Mouse (Mus musculus): ENCODE results near the gene Polr2b. TPM values are rescaled to one million over a fixed set of nuclear protein-coding genes. Genes with fewer than 3 reads are reported as not detected.

Polr2b gene
- 46.0 and 49.1 TPM in 2 replicates for polyA plus RNA-seq (2016; fragmentation: Nextera tagmentation; extraction: Ambion mirVana)

GRCm38 (mm10) chr5:77309924-77310772 is at the start of gene Polr2b, which contains the start of gene Noa1:
Gene Polr2b, plus strand, starts transcription at chr5:77310147.
Gene Noa1, minus strand, starts transcription at chr5:77310084.
- ATAC-seq, result peak; percentile 93
- under 1% methylated on average over 84 of the region's 85 CpGs for WGBS (ENCODE audit: insufficient replicate concordance)

GRCm38 (mm10) chr5:77261137-77261536 is 48.8 kb upstream of the Polr2b start:
- H3K4me2 ChIP-seq, result no peak overlapping the region
- WGBS (ENCODE audit: insufficient replicate concordance), result 39% methylated on average over 4 of the region's 4 CpGs
- no peaks in the 10 kb centered on the region for H3K36me3 ChIP-seq
- no peaks in the 10 kb centered on the region for H3K27me3 ChIP-seq (replicated peaks)
- no peaks in the 10 kb centered on the region for H3K9me3 ChIP-seq (replicated peaks)
- ATAC-seq, result no peak
- H3K4me3 ChIP-seq, result no peak overlapping the region
- H3K4me1 ChIP-seq, result peaks cover 10% of the 10 kb centered on the region
- H3K27ac ChIP-seq, result no peak overlapping the region
- no peak overlapping the region for H3K9ac ChIP-seq

More at GRCm38 (mm10) chr5:77309924-77310772, at the start of gene Polr2b, which contains the start of gene Noa1:
- H3K27me3 ChIP-seq (replicated peaks), result no peaks in the 10 kb centered on the region
- peak within 1 kb of the TSS; percentile 83 for H3K9ac ChIP-seq
- H3K36me3 ChIP-seq, result peaks cover 52% of the 10 kb centered on the region
- H3K4me1 ChIP-seq, result peaks cover 39% of the 10 kb centered on the region
- H3K4me3 ChIP-seq, result peak within 1 kb of the TSS; percentile 85
- H3K27ac ChIP-seq, result peak within 1 kb of the TSS; percentile 90
- no peaks in the 10 kb centered on the region for H3K9me3 ChIP-seq (replicated peaks)
- H3K4me2 ChIP-seq, result peak within 1 kb of the TSS; percentile 95

- no peak overlapping the region for H3K4me3 ChIP-seq
- WGBS (ENCODE audit: insufficient replicate concordance), result 87% methylated on average over 5 of the region's 5 CpGs
- no peak overlapping the region for H3K9ac ChIP-seq
- H3K4me2 ChIP-seq, result no peak overlapping the region
- no peak overlapping the region for H3K27ac ChIP-seq
- no peaks in the 10 kb centered on the region for H3K9me3 ChIP-seq (replicated peaks)
- H3K36me3 ChIP-seq, result no peaks in the 10 kb centered on the region
- H3K27me3 ChIP-seq (replicated peaks), result no peaks in the 10 kb centered on the region
- no peak for ATAC-seq
- H3K4me1 ChIP-seq, result peaks cover 15% of the 10 kb centered on the region
Observed at GRCm38 (mm10) chr5:77262105-77262504, 47.8 kb upstream of the Polr2b start.

- H3K9me3 ChIP-seq (replicated peaks), result no peaks in the 10 kb centered on the region
- H3K27me3 ChIP-seq (replicated peaks), result no peaks in the 10 kb centered on the region
- H3K4me2 ChIP-seq, result peak within 1 kb of the TSS; percentile 98
- ATAC-seq, result peak; percentile 82
- H3K4me3 ChIP-seq, result peak within 1 kb of the TSS; percentile 97
- peaks cover 33% of the 10 kb centered on the region for H3K4me1 ChIP-seq
- H3K36me3 ChIP-seq, result peaks cover 23% of the 10 kb centered on the region
- peak within 1 kb of the TSS; percentile 96 for H3K9ac ChIP-seq
- under 1% methylated on average over 41 of the region's 78 CpGs for WGBS (ENCODE audit: insufficient replicate concordance)
- peak within 1 kb of the TSS; percentile 91 for H3K27ac ChIP-seq
Observed at GRCm38 (mm10) chr5:77265081-77265670, 44.8 kb upstream of the Polr2b start, which contains the start of gene Rest. Gene Rest, plus strand, starts transcription at chr5:77265491.

GRCm38 (mm10) chr5:77265671-77266065 is 44.3 kb upstream of the Polr2b start:
- under 1% methylated on average over 52 of the region's 53 CpGs for WGBS (ENCODE audit: insufficient replicate concordance)
- Histone ChIP-seq H3K36me3 (peaks cover 28% of the 10 kb centered on the region), H3K27ac (peak overlapping the region; percentile 91), H3K27me3 (replicated peaks) (no peaks in the 10 kb centered on the region), H3K4me1 (peaks cover 35% of the 10 kb centered on the region), H3K4me2 (peak overlapping the region; percentile 98), H3K9ac (peak overlapping the region; percentile 96), H3K9me3 (replicated peaks) (no peaks in the 10 kb centered on the region), H3K4me3 (peak overlapping the region; percentile 97)
- ATAC-seq, result peak; percentile 87

GRCm38 (mm10) chr5:77266066-77266885 is 43.7 kb upstream of the Polr2b start:
- Histone ChIP-seq H3K9me3 (replicated peaks) (no peaks in the 10 kb centered on the region), H3K4me2 (peak overlapping the region; percentile 98), H3K4me3 (peak overlapping the region; percentile 97), H3K36me3 (peaks cover 34% of the 10 kb centered on the region), H3K27me3 (replicated peaks) (no peaks in the 10 kb centered on the region), H3K9ac (peak overlapping the region; percentile 96), H3K27ac (peak overlapping the region; percentile 91), H3K4me1 (peaks cover 31% of the 10 kb centered on the region)
- WGBS (ENCODE audit: insufficient replicate concordance), result 1% methylated on average over 86 of the region's 87 CpGs
- peak; percentile 65 for ATAC-seq

GRCm38 (mm10) chr5:77266886-77267401 is 43.0 kb upstream of the Polr2b start:
- peak overlapping the region; percentile 98 for H3K4me2 ChIP-seq
- WGBS (ENCODE audit: insufficient replicate concordance), result 4% methylated on average over 11 of the region's 11 CpGs

GRCm38 (mm10) chr5:77267441-77267840 is 42.5 kb upstream of the Polr2b start:
- H3K27ac ChIP-seq, result no peak overlapping the region

More at GRCm38 (mm10) chr5:77266886-77267401, 43.0 kb upstream of the Polr2b start:
- peaks cover 31% of the 10 kb centered on the region for H3K4me1 ChIP-seq
- H3K36me3 ChIP-seq, result peaks cover 40% of the 10 kb centered on the region
- no peaks in the 10 kb centered on the region for H3K9me3 ChIP-seq (replicated peaks)
- peak overlapping the region; percentile 91 for H3K27ac ChIP-seq
- no peaks in the 10 kb centered on the region for H3K27me3 ChIP-seq (replicated peaks)
- ATAC-seq, result no peak
- H3K9ac ChIP-seq, result peak overlapping the region; percentile 96
- peak overlapping the region; percentile 97 for H3K4me3 ChIP-seq

GRCm38 (mm10) chr5:77267957-77268624 is 41.9 kb upstream of the Polr2b start:
- Histone ChIP-seq H3K9me3 (replicated peaks) (no peaks in the 10 kb centered on the region), H3K4me2 (peak overlapping the region; percentile 98; the same call in 1 of the 2 replicates), H3K4me1 (peaks cover 36% of the 10 kb centered on the region), H3K9ac (no peak overlapping the region), H3K4me3 (no peak overlapping the region), H3K27me3 (replicated peaks) (no peaks in the 10 kb centered on the region), H3K36me3 (peaks cover 51% of the 10 kb centered on the region), H3K27ac (no peak overlapping the region)
- no peak for ATAC-seq
- WGBS (ENCODE audit: insufficient replicate concordance), result 91% methylated on average over 30 of the region's 30 CpGs

More at GRCm38 (mm10) chr5:77267441-77267840, 42.5 kb upstream of the Polr2b start:
- Histone ChIP-seq H3K27me3 (replicated peaks) (no peaks in the 10 kb centered on the region), H3K36me3 (peaks cover 45% of the 10 kb centered on the region), H3K9me3 (replicated peaks) (no peaks in the 10 kb centered on the region), H3K4me1 (peaks cover 31% of the 10 kb centered on the region), H3K9ac (no peak overlapping the region; the same call in 1 of the 2 replicates), H3K4me3 (peak overlapping the region; percentile 97), H3K4me2 (peak overlapping the region; percentile 98)
- ATAC-seq, result no peak
- 68% methylated on average over 4 of the region's 4 CpGs for WGBS (ENCODE audit: insufficient replicate concordance)

- Histone ChIP-seq H3K27ac (no peak overlapping the region), H3K4me2 (no peak overlapping the region), H3K36me3 (peaks cover 64% of the 10 kb centered on the region), H3K9ac (no peak overlapping the region), H3K4me3 (no peak overlapping the region), H3K9me3 (replicated peaks) (no peaks in the 10 kb centered on the region), H3K4me1 (peaks cover 47% of the 10 kb centered on the region), H3K27me3 (replicated peaks) (no peaks in the 10 kb centered on the region)
- no peak for ATAC-seq
- 70% methylated on average over 8 of the region's 8 CpGs for WGBS (ENCODE audit: insufficient replicate concordance)
Observed at GRCm38 (mm10) chr5:77269399-77269798, 40.5 kb upstream of the Polr2b start.

- 60% methylated on average over 7 of the region's 7 CpGs for WGBS (ENCODE audit: insufficient replicate concordance)
- no peaks in the 10 kb centered on the region for H3K9me3 ChIP-seq (replicated peaks)
- 0 out of 2 replicates have a peak, but pooled peaks have one; percentile 27 for ATAC-seq
- H3K4me3 ChIP-seq, result no peak overlapping the region
- H3K36me3 ChIP-seq, result peaks cover 98% of the 10 kb centered on the region
- H3K4me2 ChIP-seq, result no peak overlapping the region
- no peaks in the 10 kb centered on the region for H3K27me3 ChIP-seq (replicated peaks)
- no peak overlapping the region for H3K27ac ChIP-seq
- peaks cover 39% of the 10 kb centered on the region for H3K4me1 ChIP-seq
- no peak overlapping the region for H3K9ac ChIP-seq
Observed at GRCm38 (mm10) chr5:77273151-77273550, 36.8 kb upstream of the Polr2b start.
